Mouse (Mus musculus): ENCODE measurements around the gene Rnf185. TPM values are rescaled to one million over a fixed set of nuclear protein-coding genes. Genes with fewer than 3 reads are reported as not detected.

Rnf185 gene
- polyA plus RNA-seq, 2 experiments, result 33.4 to 41.6 TPM

DNA sequence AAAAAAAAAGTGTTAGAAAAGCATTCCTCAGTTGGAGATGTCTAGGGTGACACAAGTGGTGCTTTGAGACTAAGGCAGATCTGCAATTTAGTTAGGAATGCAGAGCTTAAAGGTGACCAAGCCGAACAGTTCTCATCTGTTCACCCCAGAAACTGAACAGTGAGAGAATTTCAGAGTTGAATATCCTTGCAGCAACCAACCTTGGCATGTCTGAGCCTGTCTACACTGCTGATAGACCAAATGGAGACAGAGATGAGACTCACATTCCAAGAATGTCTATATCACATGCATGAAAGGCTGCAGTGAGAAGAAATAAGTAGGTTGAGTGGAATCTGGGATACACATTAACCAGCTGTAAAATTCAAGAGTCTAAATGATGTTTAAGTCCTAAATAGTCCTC is 14.5 kb downstream of the Rnf185 start:
- Histone ChIP-seq H3K36me3 (ENCODE audit: control insufficient read depth, insufficient read depth, low read length) (no peaks in the 10 kb centered on the region), H3K4me2 (replicated peaks; ENCODE audit: low read depth, low read length, severe bottlenecking) (no peak overlapping the region), H3K9ac (ENCODE audit: low read depth, low read length, severe bottlenecking) (no peak overlapping the region), H3K4me1 (ENCODE audit: control insufficient read depth, insufficient read depth, low read length) (no peaks in the 10 kb centered on the region), H3K4me3 (replicated peaks; ENCODE audit: low read length) (no peak overlapping the region), H3K27me3 (ENCODE audit: control insufficient read depth, insufficient read depth, low read length) (no peaks in the 10 kb centered on the region), H3K9me3 (ENCODE audit: control insufficient read depth, low read length) (no peaks in the 10 kb centered on the region), H3K27ac (replicated peaks; ENCODE audit: low read depth, low read length) (no peak overlapping the region)
- TF ChIP-seq POLR2A (IDR thresholded peaks at IDR 0.05; ENCODE audit: borderline replicate concordance, extremely low read depth, insufficient read depth, insufficient read length), result no peak
- DNase-seq (ENCODE audit: low spot score) (no peak), ATAC-seq (ENCODE audit: low FRiP score, low read depth) (no peak)
- WGBS, result 78% methylated on average over 1 of the region's 1 CpGs

DNA sequence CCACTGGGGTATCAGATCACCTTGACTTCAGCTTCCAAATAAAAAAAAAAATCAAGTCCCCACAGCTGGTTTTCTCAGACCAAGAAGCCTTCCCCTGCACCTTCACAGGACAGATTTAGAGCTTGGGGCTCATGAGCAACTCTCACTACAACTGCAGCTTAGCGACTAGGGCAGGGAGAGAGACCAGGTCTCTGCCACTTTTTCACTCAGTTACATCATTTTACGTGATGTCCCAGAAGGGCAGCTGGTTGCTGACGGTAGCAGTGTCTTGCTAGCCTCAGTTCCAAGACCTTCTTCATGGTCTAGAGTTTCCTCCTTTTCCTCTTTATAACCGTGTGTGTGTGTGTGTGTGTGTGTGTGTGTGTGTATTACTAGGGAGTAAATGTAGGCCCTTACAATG is 18.4 kb downstream of the Rnf185 start:
- H3K9ac ChIP-seq (ENCODE audit: low read depth, low read length, severe bottlenecking), result no peak overlapping the region
- H3K9me3 ChIP-seq (ENCODE audit: control insufficient read depth, low read length), result no peaks in the 10 kb centered on the region
- no peak for TF ChIP-seq POLR2A (IDR thresholded peaks at IDR 0.05; ENCODE audit: borderline replicate concordance, extremely low read depth, insufficient read depth, insufficient read length)
- 0 out of 2 replicates have a peak, but pooled peaks cover 6% of the 10 kb centered on the region for H3K36me3 ChIP-seq (ENCODE audit: control insufficient read depth, insufficient read depth, low read length)
- no peak overlapping the region for H3K27ac ChIP-seq (replicated peaks; ENCODE audit: low read depth, low read length)
- ATAC-seq (ENCODE audit: low FRiP score, low read depth), result no peak
- 81% methylated on average over 4 of the region's 4 CpGs for WGBS
- H3K4me3 ChIP-seq (replicated peaks; ENCODE audit: low read length), result no peak overlapping the region
- no peaks in the 10 kb centered on the region for H3K27me3 ChIP-seq (ENCODE audit: control insufficient read depth, insufficient read depth, low read length)
- no peak for DNase-seq (ENCODE audit: low spot score)
- no peak overlapping the region for H3K4me2 ChIP-seq (replicated peaks; ENCODE audit: low read depth, low read length, severe bottlenecking)
- no peaks in the 10 kb centered on the region for H3K4me1 ChIP-seq (ENCODE audit: control insufficient read depth, insufficient read depth, low read length)

DNA sequence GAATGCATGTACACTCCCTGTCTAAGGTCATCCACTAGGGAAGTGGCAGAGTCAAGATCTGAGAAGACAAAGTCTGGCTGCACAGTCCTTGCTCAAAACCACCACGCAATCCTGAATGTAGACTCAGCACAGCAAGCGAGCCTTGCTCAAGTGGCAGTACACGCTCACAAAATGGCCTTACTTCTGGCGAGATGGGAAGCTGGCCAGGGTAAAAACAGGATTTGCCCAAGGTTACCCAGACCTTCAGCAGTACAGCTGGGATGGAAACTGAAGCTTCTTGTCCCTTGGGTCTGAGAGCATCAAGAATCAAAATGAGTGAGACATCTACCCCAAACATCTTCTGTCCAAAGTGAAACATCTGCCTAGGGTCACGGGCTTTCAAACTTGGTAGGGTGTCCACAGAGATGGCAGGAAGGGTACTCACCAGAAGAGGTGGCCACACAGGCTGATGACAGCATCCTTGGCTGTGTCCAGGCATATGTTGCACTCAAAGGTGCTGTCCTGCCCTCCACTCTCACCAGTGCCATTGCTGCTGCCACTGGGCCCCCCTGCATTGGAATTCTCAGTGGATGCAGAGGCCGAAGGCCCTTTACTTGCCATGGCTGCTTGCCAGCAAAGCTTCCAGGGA is 20.1 kb downstream of the Rnf185 start:
- H3K27me3 ChIP-seq (ENCODE audit: control insufficient read depth, insufficient read depth, low read length), result no peaks in the 10 kb centered on the region
- WGBS, result 92% methylated on average over 6 of the region's 6 CpGs

DNA sequence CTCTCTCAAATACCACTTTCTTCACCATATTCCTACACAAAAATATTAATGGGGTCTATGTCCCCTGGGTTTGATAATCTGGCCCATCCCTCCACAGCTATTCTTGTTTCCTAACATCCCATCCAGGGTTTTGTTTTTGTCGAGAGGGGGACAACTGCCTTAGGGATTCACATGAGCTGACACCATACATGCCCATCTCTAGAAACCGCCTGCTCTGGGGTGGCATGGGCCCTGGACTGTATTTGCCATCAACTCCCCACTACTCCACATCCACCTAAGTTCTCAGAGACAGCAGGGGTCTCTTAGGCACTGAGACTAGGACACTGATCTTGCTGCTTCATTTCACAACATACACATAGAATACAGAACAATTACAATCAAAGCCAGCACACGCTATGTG is 20.6 kb downstream of the Rnf185 start:
- H3K4me3 ChIP-seq (replicated peaks; ENCODE audit: low read length), result no peak overlapping the region
- 88% methylated on average over 3 of the region's 3 CpGs for WGBS
- DNase-seq (ENCODE audit: low spot score), result no peak
- no peak for TF ChIP-seq POLR2A (IDR thresholded peaks at IDR 0.05; ENCODE audit: borderline replicate concordance, extremely low read depth, insufficient read depth, insufficient read length)
- H3K27ac ChIP-seq (replicated peaks; ENCODE audit: low read depth, low read length), result no peak overlapping the region
- H3K27me3 ChIP-seq (ENCODE audit: control insufficient read depth, insufficient read depth, low read length), result no peaks in the 10 kb centered on the region
- no peaks in the 10 kb centered on the region for H3K9me3 ChIP-seq (ENCODE audit: control insufficient read depth, low read length)
- no peak overlapping the region for H3K4me2 ChIP-seq (replicated peaks; ENCODE audit: low read depth, low read length, severe bottlenecking)
- no peaks in the 10 kb centered on the region for H3K4me1 ChIP-seq (ENCODE audit: control insufficient read depth, insufficient read depth, low read length)
- ATAC-seq (ENCODE audit: low FRiP score, low read depth), result no peak
- 0 out of 2 replicates have a peak, but pooled peaks cover 6% of the 10 kb centered on the region for H3K36me3 ChIP-seq (ENCODE audit: control insufficient read depth, insufficient read depth, low read length)
- no peak overlapping the region for H3K9ac ChIP-seq (ENCODE audit: low read depth, low read length, severe bottlenecking)

More for the DNA sequence above, 20.1 kb downstream of the Rnf185 start:
- no peaks in the 10 kb centered on the region for H3K9me3 ChIP-seq (ENCODE audit: control insufficient read depth, low read length)
- no peaks in the 10 kb centered on the region for H3K4me1 ChIP-seq (ENCODE audit: control insufficient read depth, insufficient read depth, low read length)
- ATAC-seq (ENCODE audit: low FRiP score, low read depth) (no peak), DNase-seq (ENCODE audit: low spot score) (no peak)
- H3K9ac ChIP-seq (ENCODE audit: low read depth, low read length, severe bottlenecking), result no peak overlapping the region
- no peak overlapping the region for H3K4me2 ChIP-seq (replicated peaks; ENCODE audit: low read depth, low read length, severe bottlenecking)
- no peak overlapping the region for H3K4me3 ChIP-seq (replicated peaks; ENCODE audit: low read length)
- H3K36me3 ChIP-seq (ENCODE audit: control insufficient read depth, insufficient read depth, low read length), result 0 out of 2 replicates have a peak, but pooled peaks cover 6% of the 10 kb centered on the region
- H3K27ac ChIP-seq (replicated peaks; ENCODE audit: low read depth, low read length), result no peak overlapping the region
- TF ChIP-seq POLR2A (IDR thresholded peaks at IDR 0.05; ENCODE audit: borderline replicate concordance, extremely low read depth, insufficient read depth, insufficient read length), result no peak

DNA sequence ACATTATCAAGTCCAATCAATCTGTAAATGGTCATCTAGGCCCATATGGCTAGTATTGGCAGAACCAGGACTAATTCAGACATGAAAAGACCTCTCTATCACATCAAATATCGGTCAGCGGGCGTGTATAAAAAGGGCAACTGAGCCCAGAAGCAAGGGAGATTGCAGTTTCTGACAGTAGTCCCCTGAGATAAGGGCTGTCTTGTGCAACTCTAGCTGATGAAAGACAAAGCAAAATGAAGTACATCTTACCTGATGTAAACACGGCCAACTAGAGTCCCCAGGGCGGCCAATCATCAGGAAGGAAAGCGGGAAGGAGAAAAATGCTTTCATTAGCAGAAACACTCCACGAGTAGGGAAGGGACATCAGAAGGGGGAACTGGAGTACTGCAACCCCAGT is 23.5 kb downstream of the Rnf185 start:
- H3K9me3 ChIP-seq (ENCODE audit: control insufficient read depth, low read length), result peaks cover 4% of the 10 kb centered on the region; the same call in 1 of the 2 replicates
- H3K4me1 ChIP-seq (ENCODE audit: control insufficient read depth, insufficient read depth, low read length), result no peaks in the 10 kb centered on the region
- ATAC-seq (ENCODE audit: low FRiP score, low read depth) (no peak), DNase-seq (ENCODE audit: low spot score) (no peak)
- no peaks in the 10 kb centered on the region for H3K27me3 ChIP-seq (ENCODE audit: control insufficient read depth, insufficient read depth, low read length)
- H3K4me2 ChIP-seq (replicated peaks; ENCODE audit: low read depth, low read length, severe bottlenecking), result no peak overlapping the region
- no peak overlapping the region for H3K27ac ChIP-seq (replicated peaks; ENCODE audit: low read depth, low read length)
- H3K36me3 ChIP-seq (ENCODE audit: control insufficient read depth, insufficient read depth, low read length), result peaks cover 33% of the 10 kb centered on the region
- no peak overlapping the region for H3K9ac ChIP-seq (ENCODE audit: low read depth, low read length, severe bottlenecking)
- H3K4me3 ChIP-seq (replicated peaks; ENCODE audit: low read length), result no peak overlapping the region
- TF ChIP-seq POLR2A (IDR thresholded peaks at IDR 0.05; ENCODE audit: borderline replicate concordance, extremely low read depth, insufficient read depth, insufficient read length), result no peak
- WGBS, result 86% methylated on average over 7 of the region's 7 CpGs
